Mouse (Mus musculus) v-Abl transformed pro-B cells (cell line): ENCODE measurements around the gene 1700020N01Rik.

Experiments
- in situ Hi-C, 2 experiments: fragments of 400-800 bp; cut with MboI; formaldehyde crosslinking; loops; one replicate each; pipeline ENCODE4 v1.15.1; 2025; ENCODE audit not compliant: unreplicated experiment in 2 of 2

Gene 1700020N01Rik

DNA sequence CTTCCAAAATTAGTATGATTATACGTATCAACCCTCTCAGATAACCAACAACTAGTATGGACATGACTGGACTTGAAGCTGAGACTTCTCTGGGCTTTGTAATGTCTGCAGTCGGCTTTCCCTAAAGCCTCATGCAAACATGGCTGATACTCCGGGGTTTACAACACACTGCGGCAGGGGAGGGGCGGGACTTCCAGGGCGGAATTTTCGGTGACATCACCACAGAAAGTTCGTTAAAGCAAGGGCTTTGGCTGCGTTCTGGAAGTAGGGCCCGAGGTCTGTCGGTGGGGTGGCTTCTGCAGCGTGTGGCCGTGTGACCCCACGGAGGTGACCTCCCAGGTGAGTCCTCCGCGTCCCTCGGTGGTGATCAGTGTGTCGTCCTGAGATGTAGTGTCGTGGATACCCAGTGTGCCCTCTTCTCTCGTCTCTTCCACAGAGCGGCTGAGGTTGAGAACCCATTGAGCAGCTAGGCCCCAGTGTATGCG is at the start of gene 1700020N01Rik:
Gene 1700020N01Rik (plus strand): TSS at position 250 of the 485 bp plus-strand sequence.
- in situ Hi-C loops, result no loop called here

DNA sequence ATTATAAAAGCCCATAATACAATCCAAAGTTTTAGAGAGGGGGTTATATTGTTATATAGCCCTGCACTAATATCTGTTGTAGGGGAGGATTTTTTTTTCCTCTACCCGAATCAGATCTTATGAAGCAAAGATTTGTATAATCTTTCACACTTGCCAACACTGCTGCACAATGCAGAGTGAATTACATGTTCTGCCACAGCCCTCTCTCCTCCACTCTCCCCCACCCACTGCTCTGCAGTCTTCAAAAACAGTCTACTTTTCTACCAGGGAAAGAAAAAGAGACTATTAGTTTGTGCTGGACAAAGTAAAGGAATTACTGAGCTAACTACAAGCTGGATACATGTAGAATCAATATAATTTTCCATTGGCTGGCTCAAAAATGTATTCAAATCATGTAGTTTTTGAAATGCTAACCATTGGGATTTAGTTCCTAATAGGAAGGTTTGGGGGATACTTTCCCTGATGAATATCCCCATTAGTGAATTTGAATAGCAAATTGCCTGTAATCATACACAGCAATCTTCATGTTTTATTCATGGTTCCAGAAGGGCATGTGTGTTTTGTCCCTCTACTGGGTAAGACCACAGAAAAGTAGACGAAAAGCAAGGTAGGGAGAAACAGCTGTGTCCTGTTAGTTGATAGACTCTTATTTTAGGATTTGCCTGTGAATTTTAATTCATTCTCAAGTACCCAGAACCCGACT is 49.2 kb upstream of the 1700020N01Rik start:
- in situ Hi-C loops, result no loop called here

DNA sequence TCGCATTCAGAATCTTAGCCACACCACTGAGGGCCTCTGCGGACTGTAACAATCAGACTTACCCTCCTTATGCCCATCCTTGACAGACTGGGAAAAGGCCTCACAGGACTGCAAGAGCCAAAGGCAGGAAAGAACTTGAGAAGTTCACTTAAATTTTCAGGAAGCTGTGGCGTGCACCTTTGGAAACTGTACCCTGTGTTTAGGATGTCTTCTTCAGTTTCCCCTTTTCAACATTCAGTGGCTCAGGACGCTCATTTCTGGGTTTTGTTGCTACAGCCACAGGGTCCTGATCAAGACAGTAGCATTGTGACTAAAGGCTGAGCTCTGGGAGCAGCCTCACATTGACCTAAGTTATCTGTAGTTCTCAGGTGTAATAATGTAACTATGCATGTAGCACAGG is 48.2 kb upstream of the 1700020N01Rik start:
- in situ Hi-C loops, result no loop called here

DNA sequence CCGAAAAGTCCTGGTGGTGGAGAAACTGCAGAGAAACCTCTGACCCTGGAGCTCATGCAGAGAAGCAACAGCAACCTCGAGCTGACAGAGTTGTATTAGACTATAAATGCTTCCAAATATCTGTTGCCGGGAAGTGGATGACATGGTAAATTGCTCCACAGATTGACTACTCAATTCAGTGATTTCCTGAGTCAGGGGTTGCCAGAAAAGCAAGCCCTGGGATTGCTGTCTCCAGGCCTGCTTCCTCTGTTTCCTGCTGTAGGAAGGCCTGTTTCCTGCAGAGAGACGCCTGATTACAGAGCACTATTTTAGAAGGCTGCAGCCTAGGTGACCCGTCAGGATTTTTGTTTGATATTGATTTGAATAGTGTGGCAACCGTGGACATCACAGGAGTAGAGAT is 47.5 kb upstream of the 1700020N01Rik start:
- in situ Hi-C loops, result no loop called here

DNA sequence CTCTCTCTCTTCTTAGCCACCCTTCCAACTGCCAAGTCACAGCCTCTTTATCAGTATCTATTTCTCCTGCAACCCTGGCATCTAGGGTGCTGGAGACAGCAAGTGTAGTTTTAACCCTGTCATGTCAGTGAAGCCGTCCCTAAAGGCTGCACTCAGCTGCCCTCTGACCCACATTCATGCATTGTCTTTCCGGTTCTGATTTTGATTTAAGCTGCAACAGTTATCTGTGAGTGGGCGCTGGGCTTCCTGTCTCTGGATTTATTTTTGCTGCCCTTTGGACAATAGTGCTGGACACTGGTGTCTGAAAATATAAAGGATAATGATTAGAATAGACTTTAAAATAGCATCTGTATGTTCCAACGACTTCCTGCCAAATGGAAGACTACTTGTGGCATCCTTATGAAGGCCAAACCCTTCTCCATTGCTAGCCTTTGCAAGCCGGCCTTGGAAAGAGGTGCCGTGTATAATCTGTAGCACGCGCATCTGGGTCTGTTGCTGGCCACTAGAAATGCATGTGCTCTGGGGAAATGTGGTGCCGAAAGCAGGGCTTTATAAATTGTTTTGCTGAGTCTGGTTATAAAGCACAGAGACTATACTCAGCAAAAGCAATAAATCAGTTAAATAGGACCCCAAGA is 44.0 kb upstream of the 1700020N01Rik start:
- in situ Hi-C loops, result no loop called here

- in situ Hi-C loops, result no loop called here
Observed at GRCm38 (mm10) chr10:21552967-21553682, 39.8 kb upstream of the 1700020N01Rik start.

GRCm38 (mm10) chr10:21553683-21554035 is 39.3 kb upstream of the 1700020N01Rik start:
- in situ Hi-C loops, result no loop called here

GRCm38 (mm10) chr10:21554896-21555580 is 37.9 kb upstream of the 1700020N01Rik start:
- in situ Hi-C loops, result no loop called here

DNA sequence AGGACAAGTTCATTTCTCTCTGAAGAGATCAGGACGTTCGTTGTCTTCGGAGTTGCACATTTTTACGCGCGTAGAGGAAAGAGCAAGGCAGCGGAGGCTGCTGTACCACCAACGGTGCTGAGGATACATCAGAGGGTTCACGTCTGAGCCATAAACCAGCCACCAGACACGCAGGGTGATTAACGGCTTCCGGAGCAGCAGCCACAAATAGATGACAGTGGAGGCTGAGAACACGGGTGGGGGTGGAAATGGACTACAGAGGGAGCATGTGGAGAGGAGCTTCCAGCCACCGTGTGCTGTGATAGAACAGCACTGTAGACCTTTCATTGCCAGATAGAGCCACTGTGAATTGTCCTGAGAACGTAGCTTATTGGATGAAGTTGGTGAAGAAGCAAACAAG is 33.2 kb upstream of the 1700020N01Rik start:
- in situ Hi-C loops, result no loop called here

DNA sequence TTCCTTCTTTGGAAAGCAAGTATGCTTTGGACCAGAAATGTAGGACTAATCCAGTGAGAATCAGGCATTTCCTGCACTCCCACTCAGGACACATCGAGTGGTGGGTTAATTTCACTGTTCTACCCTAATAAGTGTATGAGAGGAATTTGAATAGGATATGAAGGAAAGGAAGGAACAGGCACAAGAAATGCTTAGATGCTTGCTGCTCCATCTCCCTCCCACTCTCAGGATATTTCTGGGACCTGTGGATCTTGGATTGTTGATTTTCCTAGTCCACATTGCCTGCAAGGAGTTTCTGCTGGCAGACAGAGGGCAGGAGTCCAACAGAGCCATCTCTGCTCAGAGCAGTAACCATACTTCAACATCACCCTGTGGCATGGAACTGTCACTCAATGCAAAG is 31.8 kb upstream of the 1700020N01Rik start:
- in situ Hi-C loops, result no loop called here

DNA sequence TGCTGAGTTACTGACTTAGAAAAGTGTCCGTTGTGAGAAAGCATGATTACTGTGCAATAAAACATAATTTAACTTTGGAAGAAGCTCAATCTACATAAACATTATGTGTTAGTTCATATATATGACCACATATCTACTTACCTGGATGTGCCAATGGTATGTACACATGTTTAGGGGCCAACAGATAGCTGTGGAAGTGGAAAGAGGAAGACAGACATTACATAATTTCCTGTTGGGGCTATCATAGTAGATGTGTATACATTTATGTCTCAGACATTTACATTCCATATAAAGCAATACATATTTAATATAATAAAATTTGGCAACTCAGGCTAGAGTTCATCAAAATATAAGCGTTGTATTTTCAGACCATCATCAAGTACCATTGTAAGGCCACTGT is 29.5 kb upstream of the 1700020N01Rik start:
- in situ Hi-C loops, result no loop called here

- in situ Hi-C loops, result no loop called here
Observed at GRCm38 (mm10) chr10:21564189-21564588, 28.8 kb upstream of the 1700020N01Rik start.

GRCm38 (mm10) chr10:21566074-21566473 is 26.9 kb upstream of the 1700020N01Rik start:
- in situ Hi-C loops, result no loop called here

- in situ Hi-C loops, result no loop called here
Observed at GRCm38 (mm10) chr10:21571615-21572014, 21.3 kb upstream of the 1700020N01Rik start.

GRCm38 (mm10) chr10:21573713-21574112 is 19.2 kb upstream of the 1700020N01Rik start:
- in situ Hi-C loops, result no loop called here

DNA sequence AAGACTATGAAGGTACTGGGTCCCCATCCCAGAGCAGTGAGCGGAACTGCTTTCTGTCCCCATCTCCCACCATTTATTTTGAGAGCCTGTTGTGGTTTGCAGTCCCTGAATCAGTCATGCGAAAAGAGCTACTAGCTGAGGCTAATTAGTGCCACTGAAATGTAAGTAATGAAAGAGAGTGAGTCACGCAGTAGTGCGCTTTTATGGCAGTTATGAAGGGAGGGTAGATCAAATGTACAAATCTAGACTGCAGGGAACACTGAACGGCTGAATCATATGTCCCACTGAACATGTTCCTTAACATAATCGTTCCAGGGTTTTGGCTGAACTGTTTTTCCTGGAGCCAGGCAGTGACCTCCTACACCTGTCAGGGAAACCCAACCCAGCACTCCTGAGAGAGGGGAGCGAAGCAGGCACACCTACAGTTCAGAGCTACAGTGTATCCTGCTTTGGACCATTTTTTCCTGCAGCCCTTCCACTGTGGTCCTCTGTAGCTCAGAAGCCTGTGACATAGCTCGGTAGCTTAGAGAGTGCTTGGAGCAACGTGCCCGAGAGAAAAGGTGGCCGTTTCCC is 17.1 kb upstream of the 1700020N01Rik start:
- in situ Hi-C loops, result no loop called here

DNA sequence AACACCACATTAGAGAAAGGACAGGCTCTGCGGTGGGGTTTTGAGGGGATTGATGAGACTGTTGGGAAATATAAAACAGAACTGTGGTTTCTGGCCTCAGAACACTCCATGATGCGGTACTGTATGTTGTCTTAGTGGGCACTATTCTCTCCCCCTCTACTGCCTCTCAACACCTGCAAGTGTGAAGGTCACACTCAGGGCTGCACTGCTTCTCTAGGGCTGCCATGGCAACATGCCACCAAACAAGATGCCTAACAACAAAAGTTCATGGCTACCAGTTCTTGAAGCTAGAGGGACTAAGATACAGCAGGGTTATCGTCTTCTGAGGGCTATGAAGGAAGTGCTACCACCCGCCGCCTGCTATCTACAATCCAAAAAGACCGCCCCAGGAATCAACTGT is 15.1 kb upstream of the 1700020N01Rik start:
- in situ Hi-C loops, result no loop called here

DNA sequence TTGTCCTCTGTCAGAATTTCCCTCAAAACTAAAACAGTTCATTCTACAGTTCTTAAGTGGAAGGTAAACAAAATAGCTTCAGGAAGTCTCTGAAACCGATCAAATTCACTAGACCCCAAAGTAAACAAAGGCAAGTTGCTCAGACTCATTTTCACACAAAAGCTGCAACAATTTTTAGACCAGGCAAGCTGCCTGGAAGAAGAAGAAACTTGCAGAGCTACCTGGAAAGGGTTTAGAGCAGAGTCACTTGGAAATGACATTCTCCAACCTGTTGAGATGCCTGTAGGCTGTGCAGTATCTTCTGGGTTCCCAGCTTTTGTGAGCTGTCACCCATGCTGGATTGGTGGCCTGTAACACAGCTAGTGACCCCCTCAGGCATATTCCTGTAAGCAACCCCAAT is 11.4 kb upstream of the 1700020N01Rik start:
- in situ Hi-C loops, result no loop called here

DNA sequence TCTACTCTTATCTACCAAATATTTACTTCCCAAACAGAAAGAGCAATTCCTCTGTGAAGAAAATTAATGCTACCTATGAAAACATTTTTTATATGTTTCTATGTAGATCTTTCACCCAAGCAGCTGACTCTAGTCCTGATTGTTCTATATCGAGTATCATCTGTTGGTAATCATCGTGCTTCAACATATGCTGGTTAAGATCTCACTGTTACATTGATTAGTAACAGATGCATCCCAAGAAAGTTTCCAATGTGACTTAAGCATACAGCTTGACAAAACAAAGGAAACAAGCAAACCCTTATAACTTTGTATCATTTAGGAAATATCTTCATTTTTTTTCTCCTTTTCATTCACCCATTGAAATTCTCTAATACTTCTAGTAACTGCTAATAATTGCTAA is 5.9 kb upstream of the 1700020N01Rik start:
- in situ Hi-C loops, result no loop called here

GRCm38 (mm10) chr10:21588007-21588852 is 4.7 kb upstream of the 1700020N01Rik start:
- in situ Hi-C loops, result no loop called here
